Mouse (Mus musculus): Measurements from ENCODE around the gene Ppil6. TPM values are rescaled to one million over a fixed set of nuclear protein-coding genes. Genes with fewer than 3 reads are reported as not detected.

Ppil6 gene
- polyA plus RNA-seq, 1 experiment from 2014 or later: 0.55 TPM

GRCm38 (mm10) chr10:41514301-41514700 is 24.1 kb downstream of the Ppil6 start:
- H3K4me2 ChIP-seq (replicated peaks): no peak overlapping the region
- no peaks in the 10 kb centered on the region for H3K4me1 ChIP-seq
- H3K27ac ChIP-seq: no peak overlapping the region
- no peak for ATAC-seq (ENCODE audit: insufficient number of reproducible peaks, insufficient read depth, low FRiP score, low TSS enrichment)
- H3K4me3 ChIP-seq: no peak overlapping the region
- WGBS: 73% methylated on average over 4 of the region's 4 CpGs
- H3K27me3 ChIP-seq: no peaks in the 10 kb centered on the region
- H3K9me3 ChIP-seq: no peaks in the 10 kb centered on the region
- H3K9ac ChIP-seq: no peak overlapping the region
- no peaks in the 10 kb centered on the region for H3K36me3 ChIP-seq

GRCm38 (mm10) chr10:41514921-41515320 is 24.7 kb downstream of the Ppil6 start:
- ATAC-seq (ENCODE audit: insufficient number of reproducible peaks, insufficient read depth, low FRiP score, low TSS enrichment): no peak
- Histone ChIP-seq H3K9me3 (no peaks in the 10 kb centered on the region), H3K4me1 (no peaks in the 10 kb centered on the region), H3K27me3 (no peaks in the 10 kb centered on the region), H3K9ac (no peak overlapping the region), H3K4me2 (replicated peaks) (no peak overlapping the region), H3K36me3 (no peaks in the 10 kb centered on the region), H3K27ac (no peak overlapping the region), H3K4me3 (no peak overlapping the region)

- WGBS: under 1% methylated on average over 23 of the region's 23 CpGs
- no peaks in the 10 kb centered on the region for H3K27me3 ChIP-seq
- peaks cover 19% of the 10 kb centered on the region for H3K4me1 ChIP-seq
- H3K9me3 ChIP-seq: no peaks in the 10 kb centered on the region
- H3K4me3 ChIP-seq: peak overlapping the region; percentile 96
- peak; percentile 79 for ATAC-seq (ENCODE audit: insufficient number of reproducible peaks, insufficient read depth, low FRiP score, low TSS enrichment)
- H3K36me3 ChIP-seq: no peaks in the 10 kb centered on the region
- H3K4me2 ChIP-seq (replicated peaks): peak overlapping the region; percentile 83
- H3K9ac ChIP-seq: peak overlapping the region; percentile 93
- H3K27ac ChIP-seq: peak overlapping the region; percentile 96
Measured at GRCm38 (mm10) chr10:41518508-41518980, 28.3 kb downstream of the Ppil6 start.

- peak; percentile 92 for ATAC-seq (ENCODE audit: insufficient number of reproducible peaks, insufficient read depth, low FRiP score, low TSS enrichment)
- Histone ChIP-seq H3K9ac (peak within 1 kb of the TSS; percentile 93), H3K4me3 (peak within 1 kb of the TSS; percentile 96), H3K4me2 (replicated peaks) (peak within 1 kb of the TSS; percentile 83), H3K36me3 (0 out of 2 replicates have a peak, but pooled peaks cover 5% of the 10 kb centered on the region), H3K4me1 (peaks cover 19% of the 10 kb centered on the region), H3K9me3 (no peaks in the 10 kb centered on the region), H3K27ac (peak within 1 kb of the TSS; percentile 96), H3K27me3 (no peaks in the 10 kb centered on the region)
- under 1% methylated on average over 69 of the region's 69 CpGs for WGBS
Measured at GRCm38 (mm10) chr10:41518981-41519618, 28.9 kb downstream of the Ppil6 start, which contains the start of gene Cd164. Cd164 (plus strand) TSS chr10:41519414.

- ATAC-seq (ENCODE audit: insufficient number of reproducible peaks, insufficient read depth, low FRiP score, low TSS enrichment): no peak; the same call in 1 of the 2 replicates
- peaks cover 11% of the 10 kb centered on the region; the same call in 1 of the 2 replicates for H3K36me3 ChIP-seq
- peaks cover 19% of the 10 kb centered on the region for H3K4me1 ChIP-seq
- peak overlapping the region; percentile 96 for H3K27ac ChIP-seq
- no peaks in the 10 kb centered on the region for H3K27me3 ChIP-seq
- H3K9ac ChIP-seq: peak overlapping the region; percentile 93
- H3K4me3 ChIP-seq: peak overlapping the region; percentile 96
- no peaks in the 10 kb centered on the region for H3K9me3 ChIP-seq
- WGBS: under 1% methylated on average over 65 of the region's 65 CpGs
- H3K4me2 ChIP-seq (replicated peaks): peak overlapping the region; percentile 83
Measured at GRCm38 (mm10) chr10:41519640-41520409, 29.6 kb downstream of the Ppil6 start.

- H3K4me3 ChIP-seq: peak overlapping the region; percentile 96
- ATAC-seq (ENCODE audit: insufficient number of reproducible peaks, insufficient read depth, low FRiP score, low TSS enrichment): no peak
- H3K4me2 ChIP-seq (replicated peaks): peak overlapping the region; percentile 83
- WGBS: 6% methylated on average over 5 of the region's 5 CpGs
- H3K27me3 ChIP-seq: no peaks in the 10 kb centered on the region
- peaks cover 14% of the 10 kb centered on the region for H3K36me3 ChIP-seq
- peaks cover 19% of the 10 kb centered on the region for H3K4me1 ChIP-seq
- no peak overlapping the region for H3K27ac ChIP-seq
- no peaks in the 10 kb centered on the region for H3K9me3 ChIP-seq
- H3K9ac ChIP-seq: peak overlapping the region; percentile 93
Measured at GRCm38 (mm10) chr10:41520410-41520673, 30.1 kb downstream of the Ppil6 start.

GRCm38 (mm10) chr10:41523386-41523785 is 33.1 kb downstream of the Ppil6 start:
- Histone ChIP-seq H3K27me3 (no peaks in the 10 kb centered on the region), H3K9ac (no peak overlapping the region), H3K4me2 (replicated peaks) (no peak overlapping the region), H3K27ac (no peak overlapping the region), H3K9me3 (no peaks in the 10 kb centered on the region), H3K36me3 (peaks cover 32% of the 10 kb centered on the region), H3K4me1 (peaks cover 19% of the 10 kb centered on the region), H3K4me3 (no peak overlapping the region)
- WGBS: 76% methylated on average over 3 of the region's 3 CpGs
- no peak for ATAC-seq (ENCODE audit: insufficient number of reproducible peaks, insufficient read depth, low FRiP score, low TSS enrichment)

GRCm38 (mm10) chr10:41525696-41526095 is 35.5 kb downstream of the Ppil6 start:
- WGBS: 80% methylated on average over 1 of the region's 1 CpGs
- H3K4me3 ChIP-seq: no peak overlapping the region
- H3K4me1 ChIP-seq: peaks cover 19% of the 10 kb centered on the region
- H3K9me3 ChIP-seq: no peaks in the 10 kb centered on the region
- no peaks in the 10 kb centered on the region for H3K27me3 ChIP-seq
- ATAC-seq (ENCODE audit: insufficient number of reproducible peaks, insufficient read depth, low FRiP score, low TSS enrichment): no peak
- H3K27ac ChIP-seq: no peak overlapping the region
- no peak overlapping the region for H3K4me2 ChIP-seq (replicated peaks)
- H3K36me3 ChIP-seq: peaks cover 50% of the 10 kb centered on the region
- H3K9ac ChIP-seq: no peak overlapping the region

GRCm38 (mm10) chr10:41529972-41530371 is 39.7 kb downstream of the Ppil6 start:
- no peak overlapping the region for H3K9ac ChIP-seq
- no peaks in the 10 kb centered on the region for H3K9me3 ChIP-seq
- 86% methylated on average over 5 of the region's 5 CpGs for WGBS
- no peak overlapping the region for H3K27ac ChIP-seq
- H3K4me2 ChIP-seq (replicated peaks): no peak overlapping the region
- H3K4me1 ChIP-seq: no peaks in the 10 kb centered on the region
- H3K4me3 ChIP-seq: no peak overlapping the region
- ATAC-seq (ENCODE audit: insufficient number of reproducible peaks, insufficient read depth, low FRiP score, low TSS enrichment): no peak
- peaks cover 69% of the 10 kb centered on the region for H3K36me3 ChIP-seq
- no peaks in the 10 kb centered on the region for H3K27me3 ChIP-seq

GRCm38 (mm10) chr10:41535991-41536390 is 45.8 kb downstream of the Ppil6 start:
- H3K4me1 ChIP-seq: no peaks in the 10 kb centered on the region
- no peaks in the 10 kb centered on the region for H3K27me3 ChIP-seq
- H3K4me2 ChIP-seq (replicated peaks): no peak overlapping the region
- no peak for ATAC-seq (ENCODE audit: insufficient number of reproducible peaks, insufficient read depth, low FRiP score, low TSS enrichment)
- H3K4me3 ChIP-seq: no peak overlapping the region
- peaks cover 54% of the 10 kb centered on the region for H3K36me3 ChIP-seq
- H3K9ac ChIP-seq: no peak overlapping the region
- 89% methylated on average over 2 of the region's 2 CpGs for WGBS
- no peak overlapping the region for H3K27ac ChIP-seq
- no peaks in the 10 kb centered on the region for H3K9me3 ChIP-seq

GRCm38 (mm10) chr10:41536714-41537113 is 46.5 kb downstream of the Ppil6 start:
- Histone ChIP-seq H3K9ac (no peak overlapping the region), H3K27ac (no peak overlapping the region), H3K36me3 (peaks cover 49% of the 10 kb centered on the region), H3K27me3 (no peaks in the 10 kb centered on the region), H3K4me2 (replicated peaks) (no peak overlapping the region), H3K9me3 (no peaks in the 10 kb centered on the region), H3K4me3 (no peak overlapping the region), H3K4me1 (no peaks in the 10 kb centered on the region)
- ATAC-seq (ENCODE audit: insufficient number of reproducible peaks, insufficient read depth, low FRiP score, low TSS enrichment): no peak
- 87% methylated on average over 1 of the region's 1 CpGs for WGBS
